Mouse (Mus musculus) forebrain, embryonic 16.5 days (tissue): Measurements from ENCODE around the gene Pcbp1. TPM values are rescaled to one million over a fixed set of nuclear protein-coding genes. Genes with fewer than 3 reads are reported as not detected.

Source experiments
- ATAC-seq: fragments of 200-750 bp; cut with Nextera tagmentation; 2 replicates; pipeline ENCODE4 v1.8.0; 2017; ENCODE audit warnings: mild to moderate bottlenecking, moderate library complexity
- H3K27ac ChIP-seq: fragments of 300-500 bp; sonication (generic); 2 replicates; pipeline ENCODE4 v1.5.1; 2014; ENCODE audit warnings: low read length, control low read depth
- H3K27me3 ChIP-seq: fragments of 300-500 bp; sonication (generic); replicated peaks from 2 replicates; pipeline ENCODE4 v1.6.1; 2014; ENCODE audit warnings: low read length; ENCODE audit not compliant: control insufficient read depth, insufficient read depth
- H3K36me3 ChIP-seq: fragments of 300-500 bp; sonication (generic); 2 replicates; pipeline ENCODE4 v1.6.1; 2014; ENCODE audit not compliant: control insufficient read depth, insufficient read depth
- H3K4me1 ChIP-seq: fragments of 300-500 bp; sonication (generic); replicated peaks from 2 replicates; pipeline ENCODE4 v1.6.1; 2014; ENCODE audit warnings: low read length; ENCODE audit not compliant: control insufficient read depth, insufficient read depth
- H3K4me2 ChIP-seq: fragments of 300-500 bp; sonication (generic); 2 replicates; pipeline ENCODE4 v1.6.1; 2014; ENCODE audit warnings: mild to moderate bottlenecking, low read length, control low read depth
- H3K4me3 ChIP-seq: fragments of 300-500 bp; sonication (generic); replicated peaks from 2 replicates; pipeline ENCODE4 v1.5.1; 2014; ENCODE audit warnings: mild to moderate bottlenecking, low read length, control low read depth
- H3K9ac ChIP-seq: fragments of 300-500 bp; sonication (generic); replicated peaks from 2 replicates; pipeline ENCODE4 v1.6.1; 2014; ENCODE audit warnings: low read depth, low read length, control low read depth
- H3K9me3 ChIP-seq: fragments of 300-500 bp; sonication (generic); 2 replicates; pipeline ENCODE4 v1.6.1; 2016; ENCODE audit warnings: low read length; ENCODE audit not compliant: control insufficient read depth
- microRNA-seq: library from miRNA; unstranded; fragments of <30 nt; microRNA quantifications from one replicate; pipeline ENCODE4, GENCODE M21; 2017
- polyA plus RNA-seq: library from polyadenylated mRNA; unstranded; fragments of >200 nt; fragmentation: Nextera tagmentation; extraction: Ambion mirVana; gene quantifications from 2 replicates; pipeline ENCODE4 v1.2.1, GENCODE M21; 2015

The Pcbp1 gene
- polyA plus RNA-seq, 1 experiment from 2014 or later: 256 TPM

GRCm38 (mm10) chr6:86474646-86475181 is 51.4 kb downstream of the Pcbp1 start:
- Histone ChIP-seq H3K27ac (no peak overlapping the region), H3K36me3 (0 out of 2 replicates have a peak, but pooled peaks cover 4% of the 10 kb centered on the region), H3K9me3 (no peaks in the 10 kb centered on the region), H3K27me3 (no peaks in the 10 kb centered on the region), H3K4me1 (peaks cover 16% of the 10 kb centered on the region), H3K4me2 (no peak overlapping the region), H3K4me3 (no peak overlapping the region), H3K9ac (no peak overlapping the region)
- no peak for ATAC-seq

Small RNA genes within 50 kb of the gene (microRNA-seq; reads per million reads assigned to microRNA genes)
- gene Gm22184: not detected

Other genes starting within 250 kb of the Pcbp1 start
- gene Fam136a, start 160.7 kb downstream of the Pcbp1 start, polyA plus RNA-seq: 128 TPM in 2 replicates
- gene Snrpg, start 155.0 kb downstream of the Pcbp1 start, polyA plus RNA-seq: 420 and 457 TPM in 2 replicates
- 104 and 119 TPM in 2 replicates for gene Pcyox1, start 129.2 kb downstream of the Pcbp1 start, polyA plus RNA-seq
- 370 and 414 TPM in 2 replicates for gene Tia1, start 122.1 kb downstream of the Pcbp1 start, polyA plus RNA-seq
- gene Gm44790, start 99.7 kb downstream of the Pcbp1 start, polyA plus RNA-seq: not detected in 2 replicates
- gene C87436, start 87.9 kb downstream of the Pcbp1 start, polyA plus RNA-seq: 34.2 and 36.0 TPM in 2 replicates
- gene Asprv1, start 101.8 kb upstream of the Pcbp1 start, polyA plus RNA-seq: 0.92 and 1.6 TPM in 2 replicates
- gene Mxd1, start 142.8 kb upstream of the Pcbp1 start, polyA plus RNA-seq: 21.6 and 23.2 TPM in 2 replicates
- 103 and 106 TPM in 2 replicates for gene Snrnp27, start 158.2 kb upstream of the Pcbp1 start, polyA plus RNA-seq
- gene Gmcl1, start 207.1 kb upstream of the Pcbp1 start, polyA plus RNA-seq: 41.9 and 47.2 TPM in 2 replicates